In the genomic region with DNA sequence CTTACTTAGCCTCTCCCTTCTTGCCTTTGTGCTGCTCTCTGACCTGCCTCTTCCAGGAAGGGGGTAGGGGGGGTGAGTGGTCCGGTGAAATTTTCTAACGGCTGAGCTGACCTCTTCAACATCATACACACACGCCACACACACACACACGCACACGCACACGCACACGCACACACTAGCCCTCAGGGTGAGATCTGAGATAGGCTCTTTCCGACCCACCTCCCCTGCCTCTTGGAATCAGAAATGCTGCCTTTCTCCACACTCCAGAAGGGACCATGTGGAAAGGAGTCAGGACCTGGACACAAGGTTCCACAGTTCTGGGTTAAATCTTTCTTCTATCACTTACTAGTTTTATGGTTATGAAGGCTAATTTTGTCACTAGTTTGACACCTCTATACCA, we compare ENCODE assay signal across 10 mouse cellular contexts. TPM values are rescaled to one million over a fixed set of nuclear protein-coding genes. Genes with fewer than 3 reads are reported as not detected.
DNase-seq lines count a peak whose midpoint lies in the region; ATAC-seq and TF ChIP-seq lines count a peak whose summit lies in the region.
"Had no signal": no experiment of that assay in that cellular context is flagged by ENCODE, and none has a peak within 500 bp of the region (broad histone marks: within the 10 kb centered on the region; RNA-seq: fewer than 3 reads in every experiment).

No protein-coding gene starts in this region.

- no peak overlapping the region for H3K4me3 ChIP-seq in heart, embryonic 10.5 days
- H3K4me3 ChIP-seq in E14TG2a.4 (replicated peaks; ENCODE audit: low read length): peak overlapping the region; percentile 49
- H3K4me3 ChIP-seq in forebrain, embryonic 14.5 days (ENCODE audit: low read depth, low read length): no peak overlapping the region
- H3K4me3 ChIP-seq in limb, embryonic 14.5 days (replicated peaks; ENCODE audit: low read length): peak overlapping the region; percentile 13; the same call in 1 of the 2 replicates

- H3K27ac ChIP-seq in heart, embryonic 10.5 days: peak overlapping the region; percentile 73; the same call in 1 of the 2 replicates
- H3K27ac ChIP-seq in forebrain, embryonic 14.5 days (ENCODE audit: low read depth, low read length): no peak overlapping the region
- H3K27ac ChIP-seq in limb, embryonic 14.5 days (replicated peaks; ENCODE audit: low read depth, low read length): no peak overlapping the region

- no peak overlapping the region for H3K4me2 ChIP-seq in forebrain, embryonic 14.5 days (ENCODE audit: low read length)
- H3K4me2 ChIP-seq in limb, embryonic 14.5 days (replicated peaks; ENCODE audit: low read depth, low read length, severe bottlenecking): peak overlapping the region; percentile 36; the same call in 1 of the 2 replicates

- WGBS in heart, embryonic 10.5 days: 27% methylated on average over 8 of the region's 8 CpGs
- WGBS in forebrain, embryonic 14.5 days: 14% methylated on average over 8 of the region's 8 CpGs
- WGBS in limb, embryonic 14.5 days: 27% methylated on average over 8 of the region's 8 CpGs

- peak; percentile 58 for DNase-seq in heart, embryonic 10.5 days (ENCODE audit: low spot score)
- DNase-seq in heart, postnatal 4 days: no peak
- DNase-seq in forebrain, embryonic 14.5 days (ENCODE audit: low spot score): no peak
- DNase-seq in limb, embryonic 14.5 days (ENCODE audit: low spot score): no peak
- no peak for DNase-seq in spleen, postnatal 4 days (ENCODE audit: low spot score in 2 of 2)
- no peak for DNase-seq in B cell, adult 2 months
- DNase-seq in layer of hippocampus, adult 8-10 months (ENCODE audit: low spot score in 2 of 2): no peak
- DNase-seq: layer of hippocampus, adult 9-11 months had no signal

- TF ChIP-seq CTCF in E14TG2a.4 (conservative IDR thresholded peaks at IDR 0.05; ENCODE audit: low read length): no peak

- H3K9me3 ChIP-seq in heart, embryonic 10.5 days: no peaks in the 10 kb centered on the region
- no peaks in the 10 kb centered on the region for H3K9me3 ChIP-seq in E14TG2a.4 (ENCODE audit: low read length)
- no peaks in the 10 kb centered on the region for H3K9me3 ChIP-seq in forebrain, embryonic 14.5 days (replicated peaks; ENCODE audit: control insufficient read depth, low read length)
- H3K9me3 ChIP-seq in limb, embryonic 14.5 days (ENCODE audit: control insufficient read depth, low read length): no peaks in the 10 kb centered on the region

- no peaks in the 10 kb centered on the region for H3K36me3 ChIP-seq in heart, embryonic 10.5 days
- peaks cover 3% of the 10 kb centered on the region; the same call in 1 of the 2 replicates for H3K36me3 ChIP-seq in E14TG2a.4 (ENCODE audit: insufficient read depth, low read length)
- H3K36me3 ChIP-seq in forebrain, embryonic 14.5 days (ENCODE audit: control insufficient read depth, insufficient read depth, low read length): no peaks in the 10 kb centered on the region
- no peaks in the 10 kb centered on the region for H3K36me3 ChIP-seq in limb, embryonic 14.5 days (ENCODE audit: control insufficient read depth, insufficient read depth, low read length)

- no peak for TF ChIP-seq POLR2A in limb, embryonic 14.5 days (IDR thresholded peaks at IDR 0.05; ENCODE audit: borderline replicate concordance, extremely low read depth, insufficient read depth, insufficient read length)

- no peak overlapping the region for H3K9ac ChIP-seq in forebrain, embryonic 14.5 days (ENCODE audit: low read length)
- no peak overlapping the region for H3K9ac ChIP-seq in limb, embryonic 14.5 days (ENCODE audit: low read depth, low read length, severe bottlenecking)

- H3K27me3 ChIP-seq in heart, embryonic 10.5 days (ENCODE audit: insufficient read depth, poor library complexity, severe bottlenecking): no peaks in the 10 kb centered on the region; the same call in 1 of the 2 replicates
- H3K27me3 ChIP-seq in E14TG2a.4 (ENCODE audit: insufficient read depth, low read length): no peaks in the 10 kb centered on the region
- H3K27me3 ChIP-seq in forebrain, embryonic 14.5 days (replicated peaks; ENCODE audit: control insufficient read depth, insufficient read depth, low read length): no peaks in the 10 kb centered on the region
- no peaks in the 10 kb centered on the region for H3K27me3 ChIP-seq in limb, embryonic 14.5 days (ENCODE audit: control insufficient read depth, insufficient read depth, low read length)

- ATAC-seq in forebrain, embryonic 14.5 days: peak; percentile 13; the same call in 1 of the 2 replicates
- ATAC-seq in limb, embryonic 14.5 days (ENCODE audit: low FRiP score, low read depth): no peak

- peaks cover 41% of the 10 kb centered on the region for H3K4me1 ChIP-seq in heart, embryonic 10.5 days
- H3K4me1 ChIP-seq in E14TG2a.4 (replicated peaks; ENCODE audit: low read depth, low read length): peaks cover 75% of the 10 kb centered on the region
- H3K4me1 ChIP-seq in forebrain, embryonic 14.5 days (ENCODE audit: control insufficient read depth, insufficient read depth, low read length): peaks cover 23% of the 10 kb centered on the region
- H3K4me1 ChIP-seq in limb, embryonic 14.5 days (ENCODE audit: control insufficient read depth, insufficient read depth, low read length): peaks cover 23% of the 10 kb centered on the region

RNA-seq across cellular contexts. Expression of a gene that starts 8.6 kb away (rescaled TPM):
- 0.23 TPM in 1 of 2 replicates, not detected in the other for polyA plus RNA-seq in heart, embryonic 10.5 days (2016; fragmentation: Nextera tagmentation; extraction: Ambion mirVana)
- 1 to 10 TPM; 2.5 to 2.7 TPM for total RNA-seq in heart, postnatal 4 days (2021)
- polyA plus RNA-seq in forebrain, embryonic 14.5 days (2014; fragmentation: Nextera tagmentation; extraction: Ambion mirVana): 0.17 and 0.30 TPM in 2 replicates
- polyA plus RNA-seq in limb, embryonic 14.5 days (2012; rRNA removed): 6.8 and 8.1 TPM in 2 replicates
- polyA plus RNA-seq in limb, embryonic 14.5 days (2014; fragmentation: Nextera tagmentation; extraction: Ambion mirVana): 2.7 and 4.0 TPM in 2 replicates
- total RNA-seq in layer of hippocampus, adult 8-10 months (2022): under 1 TPM in 3 of 4 experiments, not detected in 1; 0.26 to 0.32 (median 0.29) TPM

RNA-seq across cellular contexts. Expression of a gene that starts 55.1 kb away (rescaled TPM):
- not detected in 2 replicates for polyA plus RNA-seq in heart, embryonic 10.5 days (2016; fragmentation: Nextera tagmentation; extraction: Ambion mirVana)
- not detected for total RNA-seq in heart, postnatal 4 days (2021)
- not detected in 2 replicates for polyA plus RNA-seq in forebrain, embryonic 14.5 days (2014; fragmentation: Nextera tagmentation; extraction: Ambion mirVana)
- not detected in 2 replicates for polyA plus RNA-seq in limb, embryonic 14.5 days (2012; rRNA removed)
- polyA plus RNA-seq in limb, embryonic 14.5 days (2014; fragmentation: Nextera tagmentation; extraction: Ambion mirVana): not detected in 2 replicates
- total RNA-seq in layer of hippocampus, adult 8-10 months (2022): not detected
- polyA plus RNA-seq: heart, embryonic 16.5 days had no signal

Comparison
In these comparisons a context has a peak if more than half of its experiments do, and no peak if none do; other contexts are left out.
1. H3K4me3 ChIP-seq: peak in E14TG2a.4 (single experiment) and limb, embryonic 14.5 days (single experiment); none in heart, embryonic 10.5 days (single experiment) and forebrain, embryonic 14.5 days (single experiment).